Mouse (Mus musculus): ENCODE data around the gene Kti12.

DNA sequence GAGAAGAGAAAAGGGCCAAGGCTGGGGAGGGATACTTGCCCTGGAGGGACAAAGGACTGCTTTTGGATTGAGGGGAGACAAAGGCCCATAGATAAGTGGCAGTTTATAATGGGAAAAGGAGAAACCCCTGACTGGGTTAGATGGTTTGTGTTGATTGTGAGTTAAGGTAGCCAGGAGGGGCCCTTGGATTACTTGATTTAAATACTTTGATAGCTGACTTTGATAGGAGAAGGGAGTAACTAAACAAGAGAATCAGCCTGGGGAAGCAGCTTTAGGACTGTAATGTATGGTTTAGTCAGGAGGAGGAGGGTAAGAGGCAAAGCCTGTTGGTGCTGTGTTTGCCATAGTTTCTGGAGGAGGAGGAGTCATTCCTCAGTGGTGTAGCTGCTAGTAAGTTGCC lies 4.2 kb upstream of the Kti12 start:
- TF ChIP-seq CTCF (IDR thresholded peaks at IDR 0.05) (no peak), EP300 (IDR thresholded peaks at IDR 0.05) (no peak)
